Mouse (Mus musculus) E14TG2a.4 (cell line): ENCODE data around the gene Slc4a7.

ENCODE experiments used
- CTCF ChIP-seq: conservative IDR thresholded peaks from 2 replicates; pipeline ENCODE4 v1.5.1; 2014; ENCODE audit warnings: low read length
- NANOG ChIP-seq: IDR thresholded peaks from 2 replicates; pipeline ENCODE4 v1.6.1; 2014; ENCODE audit warnings: borderline replicate concordance, low read length, mixed read lengths
- POU5F1 ChIP-seq: IDR thresholded peaks from 2 replicates; pipeline ENCODE4 v1.6.1; 2014; ENCODE audit warnings: low read length, borderline replicate concordance

DNA sequence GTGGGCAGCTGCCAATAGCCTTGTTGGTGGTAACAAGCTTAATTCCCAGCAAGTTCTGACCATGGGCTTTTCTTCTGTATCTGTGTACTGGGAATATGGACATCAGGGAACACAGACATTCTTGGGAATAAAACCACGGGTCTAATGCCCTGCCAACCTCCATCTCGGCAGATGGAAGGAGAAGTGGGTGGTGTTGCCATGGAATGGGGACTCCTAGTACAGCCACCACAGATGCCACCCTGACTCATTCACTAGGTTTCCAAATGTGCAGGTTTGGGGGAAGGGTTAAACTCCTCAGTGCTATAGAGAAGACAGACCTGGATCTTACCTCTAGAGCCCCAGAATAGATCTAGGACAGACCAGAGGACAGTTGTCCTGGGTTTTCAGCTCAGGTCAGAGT lies 132.2 kb downstream of the Slc4a7 start:
- no peak for TF ChIP-seq CTCF
- TF ChIP-seq POU5F1, result no peak
- no peak for TF ChIP-seq NANOG
